Mouse (Mus musculus) lung, postnatal 25 days (tissue): Measurements from ENCODE around the gene Rph3a.
A peak's percentile ranks its signal among the peaks of the same experiment; 100 is the strongest.

Experiments used
- DNase-seq: peaks from one replicate; pipeline ENCODE4 v3.0.0; 2022; ENCODE audit warnings: low spot score

Gene Rph3a

DNA sequence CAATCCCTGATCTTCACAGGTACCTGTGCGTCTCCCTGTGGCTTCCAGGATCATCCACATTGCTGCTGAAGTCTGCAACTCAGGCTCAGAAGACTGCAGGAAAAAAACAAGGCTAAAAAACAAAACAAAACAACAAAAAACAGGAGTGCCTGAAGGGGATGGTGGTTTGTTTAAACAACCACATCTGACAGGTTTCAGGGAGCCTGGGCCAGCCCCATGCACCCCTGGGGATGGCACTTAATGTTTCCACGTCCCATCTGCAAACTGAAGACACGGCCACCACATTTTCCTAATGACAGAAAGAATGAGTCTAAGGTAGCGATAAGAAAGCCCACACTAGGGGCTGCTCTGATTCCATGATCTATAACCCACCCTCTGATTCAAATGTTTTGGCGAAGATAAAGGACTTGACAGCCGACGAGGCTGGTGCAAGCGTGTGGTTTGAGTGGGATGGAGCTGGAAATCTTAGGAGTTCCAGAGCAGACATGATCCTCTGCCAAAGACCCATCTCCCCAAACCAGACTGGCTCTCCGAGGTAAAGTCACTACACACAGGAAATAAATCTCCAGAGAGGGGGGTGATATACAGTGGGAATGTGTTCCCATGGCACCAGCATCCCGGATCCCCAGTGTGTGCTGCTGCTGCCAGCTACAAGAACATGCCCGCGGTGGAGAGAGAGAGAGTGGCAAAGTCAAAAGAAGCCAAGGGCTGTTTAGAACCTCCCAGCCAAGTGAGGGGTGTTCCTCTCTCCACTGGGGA lies at the start of gene Rph3a:
Gene Rph3a, minus strand, starts transcription at position 282 of the 759 bp plus-strand sequence.
- DNase-seq = no peak

DNA sequence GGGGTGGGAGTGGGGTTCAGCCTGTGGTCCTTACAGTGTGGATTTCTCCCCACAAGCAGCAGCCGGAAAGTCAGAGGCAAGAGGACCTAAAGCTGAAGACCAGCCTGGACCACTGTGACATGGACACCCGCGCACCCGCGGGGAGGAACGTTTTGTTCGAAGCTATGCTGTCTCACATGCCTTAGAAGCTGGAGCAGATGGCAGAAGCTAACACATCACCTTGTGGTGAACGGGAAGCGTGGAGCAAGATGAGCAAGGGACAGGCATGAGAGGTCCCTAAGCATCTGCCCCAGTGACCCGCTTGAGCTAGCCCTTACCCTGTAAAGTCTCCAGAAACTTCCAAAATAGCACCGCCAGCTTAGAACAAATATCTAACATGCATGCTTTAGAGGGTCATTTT lies 48.4 kb upstream of the Rph3a start:
- DNase-seq = no peak

GRCm38 (mm10) chr5:121053886-121054285 lies 44.0 kb upstream of the Rph3a start:
- DNase-seq = no peak

DNA sequence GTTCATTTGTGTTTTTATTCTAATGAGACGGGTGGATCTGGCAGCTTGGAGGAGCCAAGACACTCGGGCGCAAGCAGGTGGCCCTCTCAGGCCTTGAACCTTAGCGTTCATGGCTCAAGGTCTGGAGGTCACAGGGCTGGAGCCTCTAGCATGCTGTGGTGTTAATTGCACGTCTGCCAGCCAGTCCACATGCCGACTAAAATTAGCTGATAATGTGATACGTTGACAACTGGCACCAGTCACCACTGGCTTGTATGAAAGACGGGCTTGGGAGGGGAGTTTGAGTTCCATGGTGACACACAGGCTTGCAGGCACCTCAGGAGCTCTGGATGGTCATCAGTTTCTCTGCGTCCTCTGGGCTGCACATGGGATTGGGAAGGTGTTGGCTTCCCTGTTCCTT lies 31.9 kb upstream of the Rph3a start:
- no peak for DNase-seq

GRCm38 (mm10) chr5:121039465-121039864 lies 29.6 kb upstream of the Rph3a start:
- no peak for DNase-seq

DNA sequence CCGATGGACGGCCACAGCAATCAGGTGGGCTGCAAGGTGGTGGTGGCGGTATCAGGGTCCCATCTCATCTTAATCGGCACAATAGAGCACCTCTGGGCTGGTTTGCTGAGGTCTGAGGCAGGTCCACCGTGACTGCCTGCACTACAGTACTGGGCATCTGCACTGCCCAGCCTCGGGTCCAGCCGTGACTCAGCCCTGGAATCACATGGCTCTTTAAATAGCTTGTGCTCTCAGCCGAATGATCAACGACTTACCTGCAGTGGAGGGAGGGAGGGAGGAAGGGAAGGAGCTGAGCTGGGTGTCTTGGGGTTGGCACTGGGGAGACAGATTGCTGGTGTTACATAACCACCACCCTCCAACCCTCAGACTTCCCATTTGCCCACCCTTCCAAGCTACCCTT lies 20.3 kb upstream of the Rph3a start:
- no peak for DNase-seq

- no peak for DNase-seq
Observed at GRCm38 (mm10) chr5:121019505-121019904, 9.6 kb upstream of the Rph3a start.

- no peak for DNase-seq
Observed at GRCm38 (mm10) chr5:121017699-121018098, 7.8 kb upstream of the Rph3a start.

DNA sequence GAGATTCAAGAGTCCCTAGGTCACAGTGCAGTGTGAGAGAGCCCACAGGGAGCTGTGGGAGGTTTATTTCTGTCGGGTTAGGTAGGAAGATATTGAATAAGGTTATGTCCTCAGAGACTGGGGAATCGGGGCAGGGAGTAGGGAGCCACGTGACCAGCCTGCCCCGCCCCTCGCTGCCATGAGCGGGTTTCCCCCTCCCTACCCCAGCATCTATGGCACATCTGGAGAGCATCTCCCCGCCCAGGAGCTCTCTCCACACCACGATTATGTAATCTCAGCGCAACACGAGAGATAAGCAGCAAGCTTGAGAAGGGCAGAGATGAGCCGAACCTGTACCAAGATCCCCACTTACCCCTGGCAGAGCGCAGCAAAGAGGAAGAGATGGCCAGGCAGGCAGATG lies 6.5 kb upstream of the Rph3a start:
- DNase-seq = no peak

GRCm38 (mm10) chr5:121014496-121014895 lies 4.6 kb upstream of the Rph3a start:
- no peak for DNase-seq

GRCm38 (mm10) chr5:121011962-121012361 lies 2.1 kb upstream of the Rph3a start:
- no peak for DNase-seq

DNA sequence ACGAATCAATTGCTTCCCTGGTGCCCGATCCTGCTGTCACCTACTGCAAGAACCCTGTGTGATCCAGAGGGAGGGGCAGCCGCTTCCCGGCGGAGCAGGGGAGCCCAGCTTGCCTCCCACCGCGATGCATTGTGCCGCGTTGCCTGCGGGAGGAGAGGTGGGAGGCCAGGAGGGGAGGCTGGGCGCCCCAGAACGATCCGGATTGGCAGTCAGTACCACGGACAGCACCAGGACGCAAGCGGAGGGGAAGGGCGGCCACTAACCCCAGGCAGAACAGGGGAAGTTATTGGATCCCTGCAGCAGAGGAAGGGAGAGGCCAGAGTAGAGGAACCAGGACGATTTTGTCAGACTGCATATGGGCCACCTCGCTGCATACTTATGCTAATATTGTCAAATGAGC lies 486 bp downstream of the Rph3a start:
- peak; percentile 1 for DNase-seq

DNA sequence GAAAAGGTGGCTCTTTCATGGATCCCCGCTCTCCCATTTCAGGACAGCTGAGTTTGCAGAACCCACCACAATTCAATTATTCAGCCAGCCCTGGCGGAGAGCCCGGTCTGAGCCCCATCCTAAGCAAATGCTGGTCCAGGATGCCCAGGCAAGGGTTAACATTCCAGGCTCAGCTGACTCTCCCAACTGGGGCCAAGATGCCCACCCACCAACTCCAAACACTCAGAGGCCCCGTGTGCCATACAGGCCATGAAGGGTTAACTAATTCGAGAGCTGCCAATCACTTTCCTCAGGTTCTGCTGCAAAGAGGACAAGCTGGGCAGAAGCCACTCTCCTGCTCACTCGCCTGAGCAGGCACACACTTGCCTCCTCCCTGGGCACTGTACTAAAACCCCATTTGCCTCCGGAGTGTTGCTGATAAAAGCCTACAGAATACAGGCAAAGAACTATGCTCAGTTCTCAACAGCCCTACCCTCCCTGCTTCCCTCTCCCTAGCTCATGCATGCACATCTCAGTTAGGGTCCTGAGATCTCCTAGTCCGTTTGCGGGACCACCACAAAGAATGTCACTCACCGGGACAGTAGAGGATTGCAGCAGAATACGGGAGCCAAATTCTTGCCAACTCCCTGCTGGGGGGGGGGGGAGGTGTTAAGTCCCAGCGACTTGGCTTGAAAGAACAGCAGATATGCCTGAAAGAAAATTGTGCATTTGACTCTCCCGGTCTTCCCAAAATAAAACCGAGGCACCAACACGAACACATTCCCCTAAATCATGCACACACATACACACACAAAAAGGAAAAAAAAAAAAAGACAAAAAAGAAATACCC lies 1.3 kb downstream of the Rph3a start:
- no peak for DNase-seq

DNA sequence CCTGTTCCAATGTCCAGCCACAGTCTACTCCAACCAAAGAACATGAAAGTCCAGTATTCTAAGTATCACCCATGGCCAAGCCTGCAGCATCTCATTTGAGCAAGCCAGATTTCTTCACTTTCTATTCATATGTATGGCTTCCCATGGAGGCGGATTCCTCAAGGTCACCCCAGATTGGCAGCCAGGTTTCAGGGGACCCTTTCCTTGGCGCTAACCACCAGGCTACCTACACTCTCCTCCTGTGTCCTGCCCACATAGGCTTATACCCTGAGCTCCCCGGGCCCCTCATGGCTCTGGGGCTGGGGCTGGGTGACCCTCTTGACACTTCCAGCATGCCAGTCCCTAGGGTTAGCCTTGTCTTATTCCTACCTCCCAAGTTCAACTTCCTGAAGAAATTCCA lies 2.3 kb downstream of the Rph3a start:
- DNase-seq = no peak

- DNase-seq = no peak
Observed at GRCm38 (mm10) chr5:121007130-121007529, 2.8 kb downstream of the Rph3a start.

DNA sequence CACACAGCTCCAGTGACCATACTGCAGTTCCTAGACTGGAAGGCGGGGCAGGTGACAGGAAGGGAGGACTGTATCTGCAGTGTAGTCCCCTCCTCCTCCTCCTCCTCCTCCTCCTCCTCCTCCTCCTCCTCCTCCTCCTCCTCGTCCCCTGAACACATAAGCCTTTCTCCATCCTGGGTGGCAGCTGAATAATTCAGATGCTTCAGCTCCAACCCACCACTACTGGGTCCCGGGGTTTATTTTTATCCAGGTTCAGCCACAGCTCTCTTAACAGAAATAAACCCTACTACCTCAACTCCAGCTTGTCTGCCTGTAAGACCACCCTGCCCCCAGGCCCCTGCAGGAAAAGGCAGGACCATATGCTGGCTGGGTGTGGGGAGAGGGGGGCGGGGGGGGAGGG lies 3.7 kb downstream of the Rph3a start:
- no peak for DNase-seq

- DNase-seq = no peak
Observed at GRCm38 (mm10) chr5:121003781-121004180, 6.1 kb downstream of the Rph3a start.

GRCm38 (mm10) chr5:120999573-120999972 lies 10.3 kb downstream of the Rph3a start:
- no peak for DNase-seq

GRCm38 (mm10) chr5:120988373-120988772 lies 21.5 kb downstream of the Rph3a start:
- DNase-seq = no peak

DNA sequence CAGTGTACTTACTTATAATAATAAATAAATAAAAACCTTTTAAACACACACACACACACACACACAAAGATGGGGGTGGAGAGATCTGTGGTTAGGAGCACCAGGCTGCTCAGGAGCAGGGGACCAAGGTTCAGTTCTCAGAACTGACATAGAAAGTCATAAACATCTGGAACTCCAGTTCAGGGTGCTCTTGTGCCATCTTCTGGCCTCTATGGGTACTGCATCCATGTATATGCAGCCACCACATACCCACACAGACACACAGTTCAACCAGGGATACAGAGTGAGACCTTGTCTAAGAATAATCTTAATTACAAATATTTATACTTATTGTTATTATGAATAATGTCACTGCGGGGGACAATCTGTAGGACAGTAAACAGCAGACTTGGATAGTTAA lies 26.9 kb downstream of the Rph3a start:
- no peak for DNase-seq

- DNase-seq = no peak
Observed at GRCm38 (mm10) chr5:120981211-120981610, 28.7 kb downstream of the Rph3a start.

DNA sequence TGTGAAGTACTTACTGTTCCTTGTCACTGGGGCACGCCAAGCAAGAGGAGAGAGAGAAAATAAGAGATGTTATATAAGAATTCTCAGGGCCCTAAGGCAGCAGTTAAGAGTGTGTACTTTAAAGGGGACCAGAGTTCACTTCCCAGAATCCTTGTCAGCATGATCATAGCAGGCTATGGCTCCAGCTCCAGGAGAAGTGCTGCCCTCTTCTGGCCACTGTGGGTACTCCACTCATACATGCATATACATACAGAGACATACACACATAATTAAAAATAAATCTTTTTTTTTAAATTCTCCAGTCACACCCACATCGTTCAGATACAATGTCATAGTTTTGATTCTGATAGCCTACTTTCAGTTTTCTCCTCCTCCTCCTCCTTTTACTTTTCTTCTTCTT lies 29.8 kb downstream of the Rph3a start:
- no peak for DNase-seq

- DNase-seq = no peak
Observed at GRCm38 (mm10) chr5:120976138-120976537, 33.8 kb downstream of the Rph3a start.
